Mouse (Mus musculus) forelimb bud, embryonic 11.5 days (tissue): Measurements from ENCODE around the gene Epop.

ENCODE experiments used
- DNase-seq: peaks from one replicate; pipeline ENCODE4 v3.0.0-alpha.2; 2012; ENCODE audit warnings: low read depth, low spot score

The Epop gene

DNA sequence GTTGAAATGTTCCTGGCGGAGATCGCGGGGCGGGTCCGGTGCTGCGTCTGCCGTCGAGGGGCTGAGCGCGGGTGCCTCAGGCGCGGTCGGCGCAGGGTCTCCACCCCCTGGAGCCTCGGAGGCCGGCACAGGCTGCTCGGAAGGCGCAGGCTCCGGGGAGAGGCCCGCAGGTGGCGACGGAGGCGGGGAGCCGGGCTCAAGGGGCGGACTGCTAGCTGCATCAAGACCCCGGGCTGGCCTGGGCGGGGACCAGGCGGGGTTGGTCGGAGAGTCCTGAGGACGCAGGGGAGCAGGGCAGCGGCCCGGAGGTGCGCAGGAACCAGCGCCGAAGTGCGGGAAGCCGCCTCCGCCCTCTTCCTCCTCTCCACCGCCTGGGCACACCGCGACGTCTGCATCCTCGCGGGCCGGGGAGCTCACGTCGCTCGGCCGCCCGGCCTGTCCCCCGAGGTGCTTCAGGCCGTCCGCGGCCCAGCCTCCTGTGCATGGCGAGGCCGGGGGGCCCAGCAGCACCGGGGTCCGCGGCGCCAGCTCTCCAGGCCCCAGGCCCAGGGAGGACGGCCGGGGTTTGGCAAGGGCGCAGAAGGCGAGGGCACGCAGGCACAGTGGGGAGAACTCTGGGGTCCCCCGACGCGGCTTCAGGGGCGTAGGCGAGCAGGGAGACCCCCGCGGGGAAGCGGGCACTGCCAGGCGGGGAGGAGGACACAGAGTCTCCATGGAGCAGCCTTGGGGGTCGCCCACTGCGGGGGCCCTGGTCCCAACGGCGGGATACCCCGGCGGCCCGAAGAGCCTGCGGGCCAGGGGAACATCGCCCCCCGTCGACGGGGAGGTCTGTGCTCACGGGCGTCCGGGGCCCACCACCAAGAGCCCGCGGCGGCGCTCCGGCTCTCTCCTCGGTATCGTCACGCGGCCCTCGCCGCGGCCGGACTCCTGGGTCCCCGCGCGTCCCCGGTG is 659 bp downstream of the Epop start:
- peak; percentile 38 for DNase-seq

DNA sequence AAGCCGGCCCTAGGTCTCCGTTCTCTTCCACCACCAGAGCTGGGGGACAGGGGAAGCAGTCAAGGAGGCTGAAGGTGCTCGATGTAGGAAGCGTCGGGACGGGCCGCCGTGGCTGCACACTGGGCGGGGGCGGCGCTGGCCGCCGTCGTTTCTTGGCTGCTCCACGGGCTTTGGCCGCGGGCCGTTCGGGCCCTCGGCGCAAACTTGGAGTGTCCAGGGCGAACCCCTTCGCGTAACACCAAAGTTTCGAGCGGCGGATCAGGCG is 1.3 kb downstream of the Epop start:
- no peak for DNase-seq

DNA sequence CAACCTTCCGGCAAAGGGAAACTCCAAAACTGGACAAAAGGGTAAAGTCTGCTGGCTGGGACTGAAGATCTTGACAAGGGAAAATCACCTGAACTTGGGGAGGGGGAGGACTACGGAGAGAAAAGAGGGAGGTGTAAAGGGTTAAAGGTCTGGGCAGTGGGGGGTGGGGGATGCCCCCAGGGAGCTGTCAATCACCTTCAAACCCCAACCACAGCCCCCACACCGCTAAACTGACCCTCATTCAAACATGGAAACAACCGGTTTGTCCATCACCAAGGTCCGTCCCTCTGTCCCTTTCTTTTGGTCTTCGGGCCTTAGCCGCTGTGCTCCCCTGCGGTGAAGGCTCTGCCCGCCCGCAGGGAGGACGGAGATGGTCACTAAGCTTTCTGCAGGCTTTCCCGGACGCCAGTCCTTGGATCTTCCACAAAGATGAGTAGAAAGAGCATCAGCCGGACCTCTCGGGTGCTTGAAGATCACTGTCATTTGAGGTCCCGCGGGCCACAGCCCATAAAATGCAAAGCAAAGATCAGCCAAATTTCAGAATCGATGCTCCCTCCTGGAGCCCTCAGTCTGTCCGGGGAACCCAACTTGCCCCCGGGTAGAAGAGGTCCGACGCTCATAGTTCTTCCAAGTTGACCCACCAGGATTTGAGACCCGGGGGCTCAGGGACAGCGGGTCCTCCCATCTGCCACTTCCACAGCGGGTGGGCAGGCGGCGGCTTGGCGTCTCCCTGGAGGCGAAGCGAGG is 1.8 kb downstream of the Epop start:
- DNase-seq = no peak

GRCm38 (mm10) chr11:97626850-97627249 is 2.7 kb downstream of the Epop start:
- DNase-seq = no peak

GRCm38 (mm10) chr11:97626431-97626830 is 3.1 kb downstream of the Epop start:
- DNase-seq = no peak

DNA sequence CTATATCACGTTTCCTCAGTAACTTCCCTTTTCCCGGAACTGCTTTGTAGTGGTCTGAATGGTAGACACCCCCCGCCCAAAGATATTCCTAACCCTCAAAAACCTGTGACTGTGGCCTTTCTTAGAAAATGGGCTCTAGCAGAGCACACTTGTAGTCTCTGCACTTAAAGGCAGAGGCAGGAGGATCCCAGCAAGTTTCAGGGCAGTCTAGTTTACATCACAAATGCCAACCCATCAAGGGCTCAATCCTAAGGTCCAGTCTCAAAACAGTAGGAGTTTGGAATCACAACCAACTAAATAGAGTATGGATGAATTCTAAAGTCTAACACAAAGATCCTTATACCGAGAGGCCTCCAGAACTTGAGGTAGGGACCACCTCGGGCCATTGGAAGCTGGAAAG is 4.0 kb downstream of the Epop start:
- DNase-seq = no peak

DNA sequence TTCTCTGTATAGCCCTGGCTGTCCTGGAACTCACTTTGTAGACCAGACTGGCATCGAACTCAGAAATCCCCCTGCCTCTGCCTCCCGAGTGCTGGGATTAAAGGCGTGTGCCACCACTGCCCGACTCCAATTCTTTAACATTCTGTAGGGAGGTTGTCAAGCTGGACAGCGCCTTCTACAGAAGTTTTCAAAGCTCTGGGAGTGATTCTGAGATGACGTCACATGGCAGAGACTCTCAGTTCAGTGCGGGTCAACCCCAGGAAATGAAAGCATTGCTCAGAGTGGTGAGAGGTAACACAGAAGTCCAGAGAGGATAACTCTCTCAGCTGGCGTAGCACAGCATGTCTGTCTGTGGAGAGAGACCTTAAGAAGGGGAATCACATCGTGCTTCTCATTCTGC is 6.3 kb downstream of the Epop start:
- DNase-seq = no peak

GRCm38 (mm10) chr11:97622440-97622839 is 7.1 kb downstream of the Epop start:
- peak; percentile 76 for DNase-seq

- no peak for DNase-seq
Measured at GRCm38 (mm10) chr11:97619391-97619795, 10.1 kb downstream of the Epop start.

GRCm38 (mm10) chr11:97618368-97618767 is 11.1 kb downstream of the Epop start:
- DNase-seq = no peak

GRCm38 (mm10) chr11:97615276-97615675 is 14.2 kb downstream of the Epop start:
- DNase-seq = no peak

DNA sequence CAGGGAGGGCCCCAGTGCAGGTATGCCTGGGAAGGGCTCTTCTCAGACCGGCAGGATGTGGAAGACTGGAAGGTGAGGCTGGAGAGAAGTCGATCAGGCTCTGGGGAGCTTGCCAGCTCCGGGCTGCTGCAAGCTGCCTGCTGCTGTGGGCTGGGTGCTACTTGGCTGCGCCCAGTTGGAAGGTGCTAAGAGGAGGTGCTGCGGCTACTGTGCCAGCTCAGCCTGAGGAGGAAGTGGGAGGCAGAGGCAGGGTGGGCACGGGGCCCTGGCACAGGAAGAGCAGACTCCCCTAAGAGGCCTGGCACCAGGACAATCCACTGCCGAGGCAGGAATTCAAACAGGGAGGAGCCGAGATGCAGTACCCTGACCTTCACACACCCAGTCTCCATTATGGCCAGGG is 18.4 kb downstream of the Epop start:
- DNase-seq = no peak

DNA sequence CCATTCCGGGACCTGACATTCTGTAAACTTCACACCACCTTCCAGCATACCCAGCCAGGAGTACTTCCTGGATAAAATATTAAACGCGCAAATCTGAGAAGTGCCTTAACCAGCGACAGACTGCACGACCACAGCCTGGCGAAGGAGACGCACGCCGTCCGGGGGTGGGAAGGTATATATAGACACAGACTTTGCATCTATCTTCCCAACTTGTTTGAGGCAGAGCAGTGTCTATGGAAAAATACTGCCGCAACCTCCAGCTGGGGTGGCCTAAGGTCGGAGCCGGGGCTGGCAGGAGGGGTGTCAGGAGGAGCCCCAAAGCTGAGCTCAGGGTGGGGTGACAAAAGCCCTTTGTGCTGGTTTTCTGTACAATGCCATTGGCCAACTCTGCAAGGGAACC is 19.8 kb downstream of the Epop start:
- DNase-seq = no peak

DNA sequence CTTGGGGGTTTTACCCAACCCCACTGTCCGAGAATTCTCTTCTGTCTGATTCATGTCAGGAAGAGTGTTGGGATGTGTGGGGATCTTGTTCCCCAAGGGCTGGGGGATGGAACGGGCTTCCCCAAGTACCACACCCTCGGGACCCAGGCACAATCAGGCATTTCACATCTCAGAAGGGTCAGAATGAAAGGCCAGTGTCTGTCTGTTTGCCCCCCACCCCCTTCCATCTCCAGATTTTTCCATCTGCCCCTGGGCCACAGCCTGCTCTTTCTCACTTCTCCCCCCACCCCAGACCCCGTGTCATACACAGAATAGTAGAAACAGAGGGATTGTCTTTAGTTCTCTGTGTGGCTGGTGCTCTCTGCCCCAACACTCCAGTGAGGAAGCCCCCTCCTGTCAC is 20.6 kb downstream of the Epop start:
- DNase-seq = no peak

- DNase-seq = no peak
Measured at GRCm38 (mm10) chr11:97607056-97607725, 22.3 kb downstream of the Epop start.

DNA sequence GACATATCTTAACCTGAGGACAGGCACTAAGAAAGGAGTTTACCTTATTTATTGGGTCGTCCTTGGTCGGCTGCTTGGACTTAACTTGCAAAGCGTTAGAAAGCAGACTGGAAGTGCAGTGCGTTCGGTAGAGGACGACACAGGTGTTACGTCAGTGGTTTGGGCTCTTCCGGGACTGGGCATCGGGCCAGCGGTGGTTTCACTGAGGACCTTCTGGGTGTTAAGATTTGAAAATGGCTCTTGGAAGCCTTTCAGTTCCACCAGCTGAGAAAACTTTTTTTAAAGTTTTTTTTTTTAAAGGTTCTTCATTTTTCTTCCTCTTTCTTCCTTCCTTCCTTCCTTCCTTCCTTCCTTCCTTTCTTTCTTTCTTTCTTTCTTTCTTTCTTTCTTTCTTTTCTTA is 25.6 kb downstream of the Epop start:
- no peak for DNase-seq

GRCm38 (mm10) chr11:97602223-97602622 is 27.3 kb downstream of the Epop start:
- DNase-seq = no peak

- DNase-seq = no peak
Measured at GRCm38 (mm10) chr11:97599104-97599503, 30.4 kb downstream of the Epop start.

GRCm38 (mm10) chr11:97597945-97598691 is 31.4 kb downstream of the Epop start:
- no peak for DNase-seq

GRCm38 (mm10) chr11:97594136-97594535 is 35.4 kb downstream of the Epop start:
- no peak for DNase-seq

- DNase-seq = no peak
Measured at GRCm38 (mm10) chr11:97591910-97592309, 37.6 kb downstream of the Epop start.
